Mouse (Mus musculus) ovary, postnatal 14 days (tissue): Measurements from ENCODE around the gene Grb10.

Experiments
- DNase-seq: peaks from one replicate; pipeline ENCODE4 v3.0.0; 2022; ENCODE audit warnings: low spot score

Gene Grb10

GRCm38 (mm10) chr11:12032831-12033230, 5.7 kb downstream of the Grb10 start:
- no peak for DNase-seq

GRCm38 (mm10) chr11:12026638-12027037, 11.8 kb downstream of the Grb10 start:
- no peak for DNase-seq

- DNase-seq, result peak; percentile 66
Measured at GRCm38 (mm10) chr11:12025756-12026593, 12.5 kb downstream of the Grb10 start.

DNA sequence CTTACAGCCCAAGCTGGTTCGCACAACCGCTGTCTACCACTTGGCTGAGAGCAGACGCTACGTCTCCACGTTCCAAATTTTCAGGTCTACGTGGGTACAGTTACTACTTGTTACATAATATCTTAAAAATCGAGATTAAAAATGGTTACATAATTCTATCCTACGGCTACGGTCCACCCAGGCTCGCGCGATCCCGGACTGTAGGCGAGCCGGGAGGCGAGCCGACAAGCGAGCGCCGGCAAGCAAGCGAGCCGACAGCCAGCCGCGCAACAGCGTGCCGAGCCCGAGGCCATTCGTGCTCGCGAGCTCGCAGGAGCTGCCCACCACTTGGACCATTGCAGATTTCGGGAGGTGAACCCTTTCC, 13.1 kb downstream of the Grb10 start:
- DNase-seq, result no peak

DNA sequence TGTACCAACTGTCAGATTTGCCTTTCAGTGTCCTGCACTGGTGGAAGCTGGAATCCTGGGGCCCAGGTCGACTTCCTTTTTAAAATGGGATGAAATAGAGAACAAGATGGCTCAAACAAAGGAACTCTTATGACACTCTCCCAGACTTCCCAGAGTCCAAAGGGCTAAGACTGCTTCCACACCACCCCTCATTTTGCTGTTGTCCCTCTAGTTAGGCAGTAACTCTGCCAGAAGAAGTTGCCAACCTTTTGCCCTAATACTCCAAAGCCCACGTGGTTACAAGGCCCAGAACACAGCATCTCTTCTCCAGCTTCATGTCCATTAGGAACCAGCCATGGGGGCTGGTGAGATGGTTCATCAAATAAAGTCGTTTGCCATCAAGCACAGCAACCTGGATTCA, 15.4 kb downstream of the Grb10 start:
- no peak for DNase-seq

DNA sequence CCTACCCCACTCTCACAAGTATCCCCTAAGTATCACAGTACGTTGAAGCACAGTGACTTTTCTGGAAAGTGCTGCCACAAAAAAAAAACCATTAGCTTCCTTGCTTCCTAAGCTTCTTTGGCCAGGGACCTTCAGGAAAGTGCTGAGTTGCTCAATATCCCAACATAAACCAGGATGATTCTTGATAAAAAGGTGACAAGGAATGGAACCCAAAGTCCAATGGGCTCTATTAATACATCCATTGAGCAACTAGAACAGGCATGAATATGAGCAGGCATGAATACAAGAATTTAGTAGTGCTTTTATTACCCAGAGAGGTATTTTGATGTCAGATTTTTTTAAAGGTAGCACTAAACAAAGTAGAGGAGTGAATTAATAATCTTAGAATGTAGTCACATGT, 18.8 kb downstream of the Grb10 start:
- no peak for DNase-seq

DNA sequence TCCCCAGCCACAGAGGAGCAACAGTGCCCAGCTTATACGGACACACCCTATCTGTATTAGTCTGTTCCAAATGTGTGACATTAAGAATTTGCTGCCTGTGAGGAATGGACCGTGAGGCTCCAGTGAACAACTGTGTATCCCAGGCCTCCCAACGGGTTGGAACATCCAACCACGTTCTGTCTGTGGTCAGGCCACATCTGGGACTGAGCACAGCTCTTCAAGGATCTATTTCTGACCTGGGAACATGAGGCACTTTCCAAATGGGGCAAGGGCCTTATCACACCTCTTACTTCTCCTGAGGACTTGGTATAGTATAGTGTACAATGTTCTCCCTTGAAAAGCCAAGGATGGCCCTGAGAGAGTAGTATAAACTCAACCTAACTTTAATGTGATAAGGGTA, 19.9 kb downstream of the Grb10 start:
- DNase-seq, result no peak

DNA sequence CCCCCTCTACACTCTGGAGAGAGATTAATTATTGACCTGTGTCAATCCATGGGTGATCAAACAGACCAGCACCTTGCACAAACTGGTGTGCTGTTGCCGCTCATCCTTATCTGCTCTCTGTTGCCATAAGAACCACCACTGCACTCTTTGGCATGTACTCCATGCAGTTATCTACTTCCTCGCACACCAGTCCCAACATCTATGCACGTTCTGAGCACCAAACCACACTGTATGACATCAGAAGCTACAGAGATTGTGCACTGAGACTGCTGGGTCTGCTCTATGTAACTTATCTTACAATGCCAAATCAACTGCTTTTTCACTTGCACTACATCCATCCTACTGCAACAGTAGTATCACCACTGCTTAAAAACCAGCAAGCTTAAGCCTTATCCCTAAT, 28.4 kb downstream of the Grb10 start:
- DNase-seq, result no peak

DNA sequence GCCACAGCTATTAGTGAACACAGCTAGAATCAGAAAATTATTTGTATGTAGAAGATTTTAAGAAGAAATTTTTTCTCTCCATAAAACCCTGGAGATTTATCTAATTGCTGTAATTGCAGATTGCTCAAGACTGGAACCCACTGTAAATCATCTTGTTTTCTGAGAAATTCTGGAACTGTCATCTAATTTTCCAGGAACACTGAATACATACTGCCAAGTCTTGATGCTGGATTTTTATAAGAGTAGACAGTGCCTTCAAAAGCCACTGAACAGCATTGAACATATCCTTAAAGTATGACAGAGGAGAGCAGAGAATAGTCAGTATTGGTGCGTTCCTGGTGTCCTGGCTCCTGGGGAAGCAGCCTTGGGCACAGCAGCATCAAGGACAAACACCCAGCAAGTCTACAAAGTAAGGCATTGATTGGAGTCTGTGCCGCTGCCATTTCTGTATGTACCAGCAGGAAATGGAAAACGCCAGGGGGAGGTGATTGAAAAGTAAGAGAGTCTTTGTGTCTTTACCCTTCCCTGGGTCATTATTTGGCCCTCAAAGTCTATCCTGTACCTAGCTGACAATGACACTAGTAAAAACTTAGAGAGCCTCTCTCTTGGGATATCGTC, 38.1 kb downstream of the Grb10 start:
- no peak for DNase-seq

GRCm38 (mm10) chr11:11998881-11999280, 39.6 kb downstream of the Grb10 start:
- no peak for DNase-seq

GRCm38 (mm10) chr11:11997045-11997444, 41.4 kb downstream of the Grb10 start:
- no peak for DNase-seq

DNA sequence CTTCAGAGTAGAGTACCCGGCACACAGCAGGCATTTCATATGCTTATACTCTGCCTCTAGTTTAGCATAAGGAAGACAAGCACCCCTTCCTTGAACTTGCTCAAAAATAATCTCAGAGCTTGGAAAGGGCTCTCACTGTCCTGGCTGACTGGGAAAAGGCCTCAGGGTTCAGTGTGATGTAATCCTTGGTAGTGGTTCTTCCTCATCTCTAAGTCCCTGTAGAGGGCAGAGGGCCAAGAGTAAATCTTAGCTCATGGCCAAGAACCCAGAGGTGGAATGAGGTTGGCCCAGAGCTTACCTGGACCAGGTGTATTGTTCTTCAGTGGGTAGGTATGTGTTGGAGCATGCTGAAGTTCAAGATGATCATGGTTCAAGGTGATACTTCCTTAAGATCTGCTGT, 43.1 kb downstream of the Grb10 start:
- no peak for DNase-seq

GRCm38 (mm10) chr11:11993807-11994206, 44.7 kb downstream of the Grb10 start:
- DNase-seq, result no peak

GRCm38 (mm10) chr11:11993183-11993582, 45.3 kb downstream of the Grb10 start:
- DNase-seq, result no peak

GRCm38 (mm10) chr11:11989850-11990249, 48.6 kb downstream of the Grb10 start:
- DNase-seq, result no peak

DNA sequence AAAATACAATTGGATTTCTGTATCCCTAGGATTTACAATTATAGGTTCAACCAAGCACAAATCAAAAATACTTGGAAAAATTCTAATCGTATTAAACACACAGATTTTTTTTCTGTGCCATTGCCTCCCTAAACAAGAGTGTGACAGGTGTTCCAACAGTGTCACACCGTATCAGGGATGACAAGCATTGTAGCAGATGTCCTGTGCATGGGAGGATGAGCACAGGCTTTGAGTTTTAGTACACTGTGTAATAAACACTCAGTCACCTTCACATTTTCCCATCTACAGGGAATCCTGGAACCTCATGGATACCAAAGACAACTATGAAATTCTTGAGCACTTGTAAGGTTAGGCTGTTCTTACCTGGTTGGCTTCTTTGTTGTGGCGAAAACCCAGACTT, 51.2 kb downstream of the Grb10 start:
- no peak for DNase-seq

- no peak for DNase-seq
Measured at GRCm38 (mm10) chr11:11978611-11979197, 59.8 kb downstream of the Grb10 start.

DNA sequence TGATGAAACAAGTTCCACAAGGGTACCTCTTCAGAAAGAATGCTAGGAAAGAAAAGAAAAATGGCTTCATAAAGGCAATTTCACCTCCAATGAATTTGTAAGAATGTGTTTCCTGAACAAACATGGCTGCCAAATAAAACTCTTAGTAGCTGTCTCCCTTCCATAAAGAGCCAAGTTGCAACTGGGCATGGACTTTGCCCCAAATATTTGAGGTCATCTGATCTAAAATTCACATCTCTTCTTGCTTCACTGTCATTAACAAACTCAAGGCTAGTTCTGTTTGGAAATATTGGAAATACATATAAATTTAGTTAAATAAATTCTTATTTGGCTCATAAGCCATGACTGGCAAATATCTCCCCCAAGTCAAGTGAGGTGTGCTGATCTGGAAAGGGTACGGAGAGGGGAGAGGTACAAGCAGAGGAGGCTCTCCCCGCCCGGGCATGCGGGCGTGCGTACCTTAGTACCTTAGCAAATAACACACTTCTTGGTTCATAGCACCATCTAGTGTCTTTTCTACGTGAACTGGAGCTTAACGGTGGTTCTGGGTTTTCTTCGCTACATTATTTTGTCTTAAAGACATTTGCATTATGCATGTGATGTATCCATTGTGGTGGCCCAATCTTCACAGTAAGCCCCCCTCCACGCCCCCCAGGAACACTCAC, 63.8 kb downstream of the Grb10 start:
- DNase-seq, result no peak

GRCm38 (mm10) chr11:11973366-11974014, 65.0 kb downstream of the Grb10 start:
- DNase-seq, result peak; percentile 55

DNA sequence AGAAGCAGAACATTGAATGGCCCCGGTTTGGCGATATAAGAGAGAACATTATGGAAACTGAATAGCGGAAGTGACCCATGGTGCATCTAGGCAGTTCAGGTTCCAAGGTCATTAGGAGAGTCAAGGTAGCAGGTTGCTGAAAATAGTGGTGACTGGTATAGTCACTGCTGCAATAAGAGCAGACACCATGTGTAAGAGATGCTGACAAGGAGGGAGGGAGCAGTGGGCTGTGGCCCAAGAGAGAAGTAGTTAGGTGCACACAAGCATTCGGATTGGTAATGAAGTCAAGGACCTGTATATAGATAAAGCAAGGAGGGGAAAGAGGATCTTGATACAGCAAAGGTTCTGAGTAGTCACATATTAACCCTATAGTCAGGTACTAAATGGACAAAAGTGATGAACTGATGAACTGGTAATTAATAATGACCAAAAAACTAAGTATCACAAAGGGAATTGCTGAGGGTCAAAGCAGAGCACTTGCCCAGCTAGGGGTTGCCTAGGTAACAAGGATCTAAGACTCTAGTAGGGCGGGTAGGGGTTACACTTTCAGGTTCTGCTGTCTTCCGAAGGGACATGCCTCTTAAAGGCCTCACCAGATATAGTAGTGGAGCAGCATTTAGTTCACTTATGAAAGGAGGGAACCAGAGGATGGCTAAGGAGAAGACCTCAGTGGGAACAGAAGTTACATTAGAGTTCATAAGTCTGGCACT, 65.9 kb downstream of the Grb10 start:
- DNase-seq, result no peak

DNA sequence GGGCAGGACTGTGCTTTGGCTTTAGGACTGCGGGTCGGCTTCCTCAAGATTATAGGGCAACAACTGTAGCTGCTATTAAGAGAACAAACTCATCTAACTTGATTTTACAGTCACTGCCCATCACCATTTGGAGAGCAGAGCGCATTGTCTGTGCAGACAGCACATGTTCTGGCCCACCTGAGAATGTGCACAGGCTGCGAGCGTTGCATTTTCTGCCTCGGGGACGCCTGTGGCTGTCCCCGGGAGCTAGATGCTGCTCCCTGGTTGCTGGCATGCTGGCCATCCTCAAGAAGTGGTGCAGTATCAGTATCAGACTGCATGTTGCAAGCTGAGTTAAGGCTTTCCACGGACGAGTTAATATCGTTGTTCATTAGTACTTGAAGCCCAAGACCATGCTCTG, 68.2 kb downstream of the Grb10 start:
- DNase-seq, result no peak

GRCm38 (mm10) chr11:11968830-11969229, 69.7 kb downstream of the Grb10 start:
- DNase-seq, result no peak
